Mouse (Mus musculus) C2C12 (cell line): ENCODE results near the gene Gm8439.

ENCODE experiments used
- CTCF ChIP-seq: IDR thresholded peaks from one replicate; pipeline ENCODE4 v1.5.1; 2011; ENCODE audit not compliant: control insufficient read depth, insufficient read depth, insufficient read length
- MAX ChIP-seq: IDR thresholded peaks from one replicate; pipeline ENCODE4 v1.6.1; 2011; ENCODE audit warnings: mild to moderate bottlenecking, control low read depth
- MYOG ChIP-seq: IDR thresholded peaks from one replicate; pipeline ENCODE4 v1.6.1; 2011; ENCODE audit not compliant: control insufficient read depth, insufficient read length; ENCODE audit errors: extremely low read depth

GRCm38 (mm10) chr4:120590973-120591372, 2.4 kb downstream of the Gm8439 start:
- TF ChIP-seq CTCF (no peak), MYOG (no peak), MAX (no peak)
